Mouse (Mus musculus): ENCODE measurements around the gene Ephb2. TPM values are rescaled to one million over a fixed set of nuclear protein-coding genes. Genes with fewer than 3 reads are reported as not detected.

Gene Ephb2
- polyA plus RNA-seq, 1 experiment = 15.1 TPM

- Histone ChIP-seq H3K27me3 (ENCODE audit: control insufficient read depth, insufficient read depth, low read length, poor library complexity, severe bottlenecking) (no peaks in the 10 kb centered on the region), H3K9ac (ENCODE audit: low read depth, poor library complexity, severe bottlenecking) (no peak overlapping the region), H3K27ac (ENCODE audit: insufficient read depth, low read length) (no peak overlapping the region), H3K9me3 (replicated peaks; ENCODE audit: control insufficient read depth, insufficient read depth, low read length, poor library complexity, severe bottlenecking) (no peaks in the 10 kb centered on the region), H3K4me1 (ENCODE audit: control insufficient read depth, insufficient read depth, low read length) (peaks cover 2% of the 10 kb centered on the region), H3K4me3 (ENCODE audit: low read depth, low read length) (no peak overlapping the region), H3K36me3 (ENCODE audit: control insufficient read depth, insufficient read depth, low read length, poor library complexity, severe bottlenecking) (no peaks in the 10 kb centered on the region)
- TF ChIP-seq POLR2A (IDR thresholded peaks at IDR 0.05; ENCODE audit: insufficient read depth, low read length) = no peak
- no peak for TF ChIP-seq EP300 (IDR thresholded peaks at IDR 0.05; ENCODE audit: insufficient read depth, low read depth, low read length)
- TF ChIP-seq CTCF (IDR thresholded peaks at IDR 0.05; ENCODE audit: low read depth, low read length) = no peak
Measured at GRCm38 (mm10) chr4:136789821-136790220, 46.0 kb downstream of the Ephb2 start.

GRCm38 (mm10) chr4:136787357-136787756 is 48.4 kb downstream of the Ephb2 start:
- Histone ChIP-seq H3K4me1 (ENCODE audit: control insufficient read depth, insufficient read depth, low read length) (peaks cover 2% of the 10 kb centered on the region), H3K4me3 (ENCODE audit: low read depth, low read length) (no peak overlapping the region), H3K27ac (ENCODE audit: insufficient read depth, low read length) (no peak overlapping the region), H3K9ac (ENCODE audit: low read depth, poor library complexity, severe bottlenecking) (no peak overlapping the region), H3K27me3 (ENCODE audit: control insufficient read depth, insufficient read depth, low read length, poor library complexity, severe bottlenecking) (no peaks in the 10 kb centered on the region), H3K9me3 (replicated peaks; ENCODE audit: control insufficient read depth, insufficient read depth, low read length, poor library complexity, severe bottlenecking) (no peaks in the 10 kb centered on the region), H3K36me3 (ENCODE audit: control insufficient read depth, insufficient read depth, low read length, poor library complexity, severe bottlenecking) (no peaks in the 10 kb centered on the region)
- TF ChIP-seq POLR2A (IDR thresholded peaks at IDR 0.05; ENCODE audit: insufficient read depth, low read length) (no peak), CTCF (IDR thresholded peaks at IDR 0.05; ENCODE audit: low read depth, low read length) (no peak), EP300 (IDR thresholded peaks at IDR 0.05; ENCODE audit: insufficient read depth, low read depth, low read length) (no peak)

DNA sequence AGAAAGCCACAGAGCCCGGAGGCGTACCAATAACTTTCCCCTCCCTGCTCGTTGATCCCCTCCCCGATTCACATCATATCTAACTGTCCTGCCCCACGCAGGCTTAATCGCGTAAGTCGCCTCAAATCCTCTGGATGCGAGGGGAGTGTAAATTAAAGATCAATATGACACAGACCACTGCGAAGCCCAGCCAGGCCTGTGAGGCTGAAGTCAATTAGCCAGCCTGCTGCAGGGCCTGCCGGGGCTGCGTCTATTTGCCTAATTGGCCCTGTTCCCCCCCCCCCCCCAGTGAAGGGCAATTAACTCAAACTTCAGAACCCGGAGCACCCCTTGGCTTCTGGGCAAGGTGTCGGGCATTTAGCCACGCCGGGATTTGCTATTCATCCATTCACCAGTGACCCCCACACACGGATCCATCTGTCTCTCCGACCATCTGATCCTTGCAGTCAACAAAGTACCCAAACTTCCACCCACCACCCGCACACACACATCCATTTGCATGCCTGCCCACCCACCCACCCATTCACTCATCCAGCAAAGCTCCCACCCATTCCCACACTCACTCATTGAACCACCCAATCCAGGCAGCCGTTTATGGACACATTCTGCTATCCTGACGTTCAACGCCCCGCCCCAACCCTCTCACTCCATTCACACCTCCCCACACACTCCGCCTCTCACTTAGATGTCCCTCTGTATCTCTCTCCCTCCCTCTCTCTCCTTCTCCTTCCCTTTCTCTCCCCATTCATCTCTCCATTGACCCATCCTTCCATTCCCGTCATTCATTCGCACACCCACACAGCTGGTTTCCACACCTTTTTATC is 49.1 kb downstream of the Ephb2 start:
- H3K27ac ChIP-seq (ENCODE audit: insufficient read depth, low read length) = no peak overlapping the region

GRCm38 (mm10) chr4:136783552-136784150 is 52.1 kb downstream of the Ephb2 start:
- H3K9ac ChIP-seq (ENCODE audit: low read depth, poor library complexity, severe bottlenecking) = 0 out of 2 replicates have a peak overlapping the region, but pooled peaks have one; percentile 32

More for the DNA sequence above, 49.1 kb downstream of the Ephb2 start:
- Histone ChIP-seq H3K4me1 (ENCODE audit: control insufficient read depth, insufficient read depth, low read length) (peaks cover 2% of the 10 kb centered on the region), H3K4me3 (ENCODE audit: low read depth, low read length) (no peak overlapping the region), H3K9me3 (replicated peaks; ENCODE audit: control insufficient read depth, insufficient read depth, low read length, poor library complexity, severe bottlenecking) (no peaks in the 10 kb centered on the region), H3K9ac (ENCODE audit: low read depth, poor library complexity, severe bottlenecking) (no peak overlapping the region), H3K27me3 (ENCODE audit: control insufficient read depth, insufficient read depth, low read length, poor library complexity, severe bottlenecking) (no peaks in the 10 kb centered on the region), H3K36me3 (ENCODE audit: control insufficient read depth, insufficient read depth, low read length, poor library complexity, severe bottlenecking) (no peaks in the 10 kb centered on the region)
- TF ChIP-seq POLR2A (IDR thresholded peaks at IDR 0.05; ENCODE audit: insufficient read depth, low read length) = no peak
- no peak for TF ChIP-seq CTCF (IDR thresholded peaks at IDR 0.05; ENCODE audit: low read depth, low read length)

GRCm38 (mm10) chr4:136782579-136782925 is 53.2 kb downstream of the Ephb2 start:
- H3K4me1 ChIP-seq (ENCODE audit: control insufficient read depth, insufficient read depth, low read length) = peaks cover 2% of the 10 kb centered on the region
- no peaks in the 10 kb centered on the region for H3K9me3 ChIP-seq (replicated peaks; ENCODE audit: control insufficient read depth, insufficient read depth, low read length, poor library complexity, severe bottlenecking)
- H3K9ac ChIP-seq (ENCODE audit: low read depth, poor library complexity, severe bottlenecking) = no peak overlapping the region
- TF ChIP-seq EP300 (IDR thresholded peaks at IDR 0.05; ENCODE audit: insufficient read depth, low read depth, low read length) (no peak), CTCF (IDR thresholded peaks at IDR 0.05; ENCODE audit: low read depth, low read length) (no peak), POLR2A (IDR thresholded peaks at IDR 0.05; ENCODE audit: insufficient read depth, low read length) (no peak)
- no peak overlapping the region for H3K27ac ChIP-seq (ENCODE audit: insufficient read depth, low read length)
- no peaks in the 10 kb centered on the region for H3K36me3 ChIP-seq (ENCODE audit: control insufficient read depth, insufficient read depth, low read length, poor library complexity, severe bottlenecking)
- no peaks in the 10 kb centered on the region for H3K27me3 ChIP-seq (ENCODE audit: control insufficient read depth, insufficient read depth, low read length, poor library complexity, severe bottlenecking)
- no peak overlapping the region for H3K4me3 ChIP-seq (ENCODE audit: low read depth, low read length)

More at GRCm38 (mm10) chr4:136783552-136784150, 52.1 kb downstream of the Ephb2 start:
- Histone ChIP-seq H3K36me3 (ENCODE audit: control insufficient read depth, insufficient read depth, low read length, poor library complexity, severe bottlenecking) (no peaks in the 10 kb centered on the region), H3K4me3 (ENCODE audit: low read depth, low read length) (peak overlapping the region; percentile 13; the same call in 1 of the 2 replicates), H3K9me3 (replicated peaks; ENCODE audit: control insufficient read depth, insufficient read depth, low read length, poor library complexity, severe bottlenecking) (no peaks in the 10 kb centered on the region), H3K27me3 (ENCODE audit: control insufficient read depth, insufficient read depth, low read length, poor library complexity, severe bottlenecking) (no peaks in the 10 kb centered on the region), H3K27ac (ENCODE audit: insufficient read depth, low read length) (no peak overlapping the region), H3K4me1 (ENCODE audit: control insufficient read depth, insufficient read depth, low read length) (peaks cover 2% of the 10 kb centered on the region)
- TF ChIP-seq EP300 (IDR thresholded peaks at IDR 0.05; ENCODE audit: insufficient read depth, low read depth, low read length) (no peak), POLR2A (IDR thresholded peaks at IDR 0.05; ENCODE audit: insufficient read depth, low read length) (no peak)
